10 mouse cellular contexts compared by ENCODE assay signal in the genomic region with DNA sequence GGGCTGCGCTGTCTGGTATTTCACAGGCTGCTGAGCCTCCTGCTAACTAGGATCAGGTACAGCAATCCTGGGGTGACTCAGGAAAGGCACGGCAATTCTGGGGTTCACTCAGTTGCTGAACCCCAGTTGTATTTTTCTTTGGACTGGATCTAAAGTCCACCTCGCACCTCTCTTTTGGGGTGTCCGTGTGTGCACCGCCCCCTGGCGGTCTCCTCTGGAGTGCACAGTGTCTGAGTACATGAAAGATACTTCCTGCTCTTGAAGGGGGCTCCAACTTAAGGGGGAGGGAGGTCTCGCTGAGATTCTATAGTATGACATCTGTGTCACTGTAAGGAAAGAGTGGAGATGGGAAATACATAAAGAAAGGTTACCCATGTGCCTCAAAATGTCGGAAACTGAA.
DNase-seq lines count a peak whose midpoint lies in the region; ATAC-seq and TF ChIP-seq lines count a peak whose summit lies in the region.
"Had no signal": no experiment of that assay in that cellular context is flagged by ENCODE, and none has a peak within 500 bp of the region (broad histone marks: within the 10 kb centered on the region; RNA-seq: fewer than 3 reads in every experiment).

No protein-coding gene starts in this region.

- H3K9me3 ChIP-seq in midbrain, embryonic 14.5 days (ENCODE audit: control insufficient read depth, low read length): no peaks in the 10 kb centered on the region
- no peaks in the 10 kb centered on the region for H3K9me3 ChIP-seq in midbrain, embryonic 13.5 days
- H3K9me3 ChIP-seq in stomach, postnatal 0 days (ENCODE audit: control insufficient read depth, low read length): no peaks in the 10 kb centered on the region
- H3K9me3 ChIP-seq in intestine, embryonic 15.5 days: no peaks in the 10 kb centered on the region
- H3K9me3 ChIP-seq: embryonic facial prominence, embryonic 15.5 days; limb, embryonic 15.5 days had no signal

- no peak overlapping the region for H3K27ac ChIP-seq in heart, adult 2 months
- no peak overlapping the region for H3K27ac ChIP-seq in midbrain, embryonic 14.5 days (replicated peaks; ENCODE audit: low read depth, low read length)
- H3K27ac ChIP-seq in midbrain, embryonic 13.5 days: no peak overlapping the region
- no peak overlapping the region for H3K27ac ChIP-seq in stomach, postnatal 0 days (replicated peaks)
- no peak overlapping the region for H3K27ac ChIP-seq in intestine, embryonic 15.5 days
- H3K27ac ChIP-seq: embryonic facial prominence, embryonic 15.5 days; limb, embryonic 15.5 days had no signal

- H3K4me1 ChIP-seq in heart, adult 2 months (ENCODE audit: control insufficient read depth, insufficient read depth, low read length): no peaks in the 10 kb centered on the region
- peaks cover 10% of the 10 kb centered on the region for H3K4me1 ChIP-seq in midbrain, embryonic 14.5 days (ENCODE audit: control insufficient read depth, insufficient read depth, low read length)
- peaks cover 30% of the 10 kb centered on the region for H3K4me1 ChIP-seq in midbrain, embryonic 13.5 days (replicated peaks)
- no peaks in the 10 kb centered on the region for H3K4me1 ChIP-seq in stomach, postnatal 0 days (replicated peaks; ENCODE audit: control insufficient read depth, insufficient read depth)
- H3K4me1 ChIP-seq in intestine, embryonic 15.5 days (replicated peaks): no peaks in the 10 kb centered on the region
- H3K4me1 ChIP-seq: embryonic facial prominence, embryonic 15.5 days had no signal

- H3K4me3 ChIP-seq in heart, adult 2 months: no peak overlapping the region
- no peak overlapping the region for H3K4me3 ChIP-seq in midbrain, embryonic 14.5 days (replicated peaks; ENCODE audit: low read depth, low read length)
- H3K4me3 ChIP-seq in midbrain, embryonic 13.5 days (replicated peaks): no peak overlapping the region
- H3K4me3 ChIP-seq in stomach, postnatal 0 days (ENCODE audit: low read depth, low read length): no peak overlapping the region
- no peak overlapping the region for H3K4me3 ChIP-seq in intestine, embryonic 15.5 days (replicated peaks)
- H3K4me3 ChIP-seq: embryonic facial prominence, embryonic 15.5 days; limb, embryonic 15.5 days had no signal

- no peak overlapping the region for H3K4me2 ChIP-seq in midbrain, embryonic 14.5 days (ENCODE audit: low read length)
- no peak overlapping the region for H3K4me2 ChIP-seq in midbrain, embryonic 13.5 days (replicated peaks)
- no peak overlapping the region for H3K4me2 ChIP-seq in stomach, postnatal 0 days (replicated peaks; ENCODE audit: low read depth)
- no peak overlapping the region for H3K4me2 ChIP-seq in intestine, embryonic 15.5 days (replicated peaks)
- H3K4me2 ChIP-seq: embryonic facial prominence, embryonic 15.5 days; limb, embryonic 15.5 days had no signal

- H3K27me3 ChIP-seq in heart, adult 2 months (ENCODE audit: control insufficient read depth, insufficient read depth, low read length): no peaks in the 10 kb centered on the region
- H3K27me3 ChIP-seq in midbrain, embryonic 14.5 days (ENCODE audit: control insufficient read depth, insufficient read depth, low read length): no peaks in the 10 kb centered on the region
- H3K27me3 ChIP-seq in midbrain, embryonic 13.5 days: peaks cover 2% of the 10 kb centered on the region
- no peaks in the 10 kb centered on the region for H3K27me3 ChIP-seq in stomach, postnatal 0 days (ENCODE audit: control insufficient read depth, insufficient read depth, low read length)
- H3K27me3 ChIP-seq in intestine, embryonic 15.5 days (replicated peaks): no peaks in the 10 kb centered on the region

- TF ChIP-seq EP300 in heart, adult 2 months (IDR thresholded peaks at IDR 0.05; ENCODE audit: insufficient read depth, low read depth, low read length): no peak
- TF ChIP-seq EP300 in stomach, postnatal 0 days (optimal IDR thresholded peaks at IDR 0.05): no peak

- H3K79me2 ChIP-seq in heart, adult 2 months (replicated peaks; ENCODE audit: control insufficient read depth, insufficient read depth, low read length): no peaks in the 10 kb centered on the region

- TF ChIP-seq CTCF in heart, adult 2 months (IDR thresholded peaks at IDR 0.05): peak; percentile 61
- peak; percentile 68 for TF ChIP-seq CTCF in stomach, postnatal 0 days (IDR thresholded peaks at IDR 0.05; ENCODE audit: low read depth)

- H3K9ac ChIP-seq in heart, adult 2 months (ENCODE audit: low read depth, low read length): no peak overlapping the region
- no peak overlapping the region for H3K9ac ChIP-seq in midbrain, embryonic 14.5 days (replicated peaks; ENCODE audit: low read length)
- no peak overlapping the region for H3K9ac ChIP-seq in midbrain, embryonic 13.5 days (replicated peaks)
- H3K9ac ChIP-seq in stomach, postnatal 0 days (ENCODE audit: low read length): no peak overlapping the region
- no peak overlapping the region for H3K9ac ChIP-seq in intestine, embryonic 15.5 days
- H3K9ac ChIP-seq: embryonic facial prominence, embryonic 15.5 days; limb, embryonic 15.5 days had no signal

- H3K36me3 ChIP-seq in heart, adult 2 months (ENCODE audit: control insufficient read depth, insufficient read depth, low read length): no peaks in the 10 kb centered on the region
- H3K36me3 ChIP-seq in midbrain, embryonic 14.5 days (ENCODE audit: control insufficient read depth, insufficient read depth, low read length): no peaks in the 10 kb centered on the region
- H3K36me3 ChIP-seq in midbrain, embryonic 13.5 days: no peaks in the 10 kb centered on the region
- H3K36me3 ChIP-seq in stomach, postnatal 0 days (ENCODE audit: control insufficient read depth, insufficient read depth, low read length): no peaks in the 10 kb centered on the region
- H3K36me3 ChIP-seq in intestine, embryonic 15.5 days: no peaks in the 10 kb centered on the region
- H3K36me3 ChIP-seq: embryonic facial prominence, embryonic 15.5 days; limb, embryonic 15.5 days had no signal

- WGBS in heart, adult 2 months: 47% methylated on average over 8 of the region's 8 CpGs
- 66% methylated on average over 8 of the region's 8 CpGs for WGBS in midbrain, embryonic 14.5 days
- 56% methylated on average over 8 of the region's 8 CpGs for whole genome bisulfite sequencing in midbrain, embryonic 13.5 days
- WGBS in stomach, postnatal 0 days: 53% methylated on average over 8 of the region's 8 CpGs
- WGBS in intestine, embryonic 15.5 days: 50% methylated on average over 8 of the region's 8 CpGs

- ATAC-seq in midbrain, embryonic 14.5 days (ENCODE audit: low FRiP score, low TSS enrichment): no peak
- no peak for ATAC-seq in midbrain, embryonic 13.5 days
- ATAC-seq in stomach, postnatal 0 days (ENCODE audit: low FRiP score, low TSS enrichment): no peak
- no peak for ATAC-seq in intestine, embryonic 15.5 days

- intact Hi-C loops in heart, adult 2 months (cut with DNase I): no loop called here

- no peak for DNase-seq in heart, adult 2 months
- no peak for DNase-seq in heart, adult 9 months (ENCODE audit: low spot score in 2 of 2)
- peak; percentile 55 for DNase-seq in midbrain, embryonic 14.5 days
- DNase-seq in cerebellum, postnatal 14 days: peak; percentile 67 to 73
- no peak for DNase-seq in stomach, postnatal 0 days (ENCODE audit: low spot score)
- DNase-seq in urinary bladder, postnatal 4 days (ENCODE audit: low spot score in 2 of 2): no peak

- TF ChIP-seq POLR2A in heart, adult 2 months (IDR thresholded peaks at IDR 0.05; ENCODE audit: insufficient read depth, low read depth, low read length): no peak

Comparison
In these comparisons a context has a peak if more than half of its experiments do, and no peak if none do; other contexts are left out.
1. DNase-seq: peak in midbrain, embryonic 14.5 days (single experiment) and cerebellum, postnatal 14 days (2 of 2); none in heart, adult 2 months (0 of 2), heart, adult 9 months (0 of 2), stomach, postnatal 0 days (single experiment) and urinary bladder, postnatal 4 days (0 of 2).